Mouse (Mus musculus): ENCODE measurements around the gene Zswim1. TPM values are rescaled to one million over a fixed set of nuclear protein-coding genes. Genes with fewer than 3 reads are reported as not detected.
A peak's percentile ranks its signal among the peaks of the same experiment; 100 is the strongest.
"Not testable (repeated sequence)": the region's sequence is repeated elsewhere in the genome, so short reads cannot be mapped to it uniquely, and the experiment has no call there.

Gene Zswim1
- total RNA-seq, 2 experiments from 2014 or later = 5.2 to 5.3 TPM

- intact Hi-C loops (cut with DNase I) = loop anchor here (5.0 kb wide), 1 partner anchor 200 kb away; the partner anchor contains the start of gene Eppin
- DNase-seq = no peak
These were observed 29.9 kb upstream of the Zswim1 start for GRCm38 (mm10) chr2:164792400-164793190.

GRCm38 (mm10) chr2:164793236-164793635, 29.2 kb upstream of the Zswim1 start:
- intact Hi-C loops (cut with DNase I) = loop anchor here (5.0 kb wide), 1 partner anchor 201 kb away; the partner anchor contains the start of gene Eppin
- DNase-seq = peak; percentile 64 to 78

DNA sequence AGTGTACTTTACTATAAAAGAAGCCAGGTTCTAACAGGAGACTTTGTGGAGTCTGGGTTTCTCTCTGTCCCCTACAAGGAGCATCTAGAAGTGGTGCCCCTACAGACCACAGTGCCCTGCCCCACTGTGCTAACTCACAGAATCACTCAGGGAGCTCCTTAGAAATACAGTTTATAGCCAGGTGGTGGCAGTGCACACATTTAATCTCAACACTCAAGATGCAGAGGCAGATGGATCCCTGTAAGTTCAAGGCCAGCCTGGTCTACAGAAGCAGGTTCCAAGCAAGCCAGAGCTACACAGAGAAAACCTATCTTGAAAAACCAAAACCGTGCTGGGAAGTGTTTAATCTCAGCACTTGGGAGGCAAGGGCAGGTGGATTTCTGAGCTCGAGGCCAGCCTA, 28.7 kb upstream of the Zswim1 start:
- intact Hi-C loops (cut with DNase I) = loop anchor here (2.0 to 5.0 kb wide), 2 partner anchors 113 to 201 kb away; partner anchors contain the start of gene Eppin
- DNase-seq = peak in 1 of 2 experiments; percentile 33

GRCm38 (mm10) chr2:164794293-164794692, 28.2 kb upstream of the Zswim1 start:
- peak; percentile 89 to 93 for DNase-seq
- intact Hi-C loops (cut with DNase I) = loop anchor here (2.0 to 5.0 kb wide), 2 partner anchors 113 to 202 kb away; partner anchors contain the start of gene Eppin

DNA sequence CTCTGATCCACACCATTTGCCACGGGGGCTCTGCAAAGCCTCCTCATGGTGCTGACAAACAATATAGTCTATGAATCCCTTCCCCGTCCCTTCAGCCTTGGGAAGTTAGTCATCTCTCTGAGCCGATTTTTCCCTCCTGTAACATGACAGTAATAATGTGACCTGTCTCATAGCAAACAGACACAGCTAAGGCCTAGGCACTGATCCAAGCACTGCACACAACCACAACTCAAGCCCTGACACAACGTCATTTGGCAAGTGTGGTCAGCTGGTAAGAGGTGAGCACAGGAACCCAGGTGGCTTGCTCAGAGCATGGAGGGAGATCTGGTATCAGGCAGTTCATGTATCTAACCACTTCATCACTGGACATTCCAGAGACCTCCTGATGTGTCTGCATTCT, 26.6 kb upstream of the Zswim1 start:
- intact Hi-C loops (cut with DNase I) = loop anchor here (2.0 kb wide), 1 partner anchor 115 kb away; no protein-coding TSS in a partner anchor
- DNase-seq = no peak

- intact Hi-C loops (cut with DNase I); DNase-seq: not testable (repeated sequence)
These were observed 23.9 kb upstream of the Zswim1 start for GRCm38 (mm10) chr2:164798554-164798953.

DNA sequence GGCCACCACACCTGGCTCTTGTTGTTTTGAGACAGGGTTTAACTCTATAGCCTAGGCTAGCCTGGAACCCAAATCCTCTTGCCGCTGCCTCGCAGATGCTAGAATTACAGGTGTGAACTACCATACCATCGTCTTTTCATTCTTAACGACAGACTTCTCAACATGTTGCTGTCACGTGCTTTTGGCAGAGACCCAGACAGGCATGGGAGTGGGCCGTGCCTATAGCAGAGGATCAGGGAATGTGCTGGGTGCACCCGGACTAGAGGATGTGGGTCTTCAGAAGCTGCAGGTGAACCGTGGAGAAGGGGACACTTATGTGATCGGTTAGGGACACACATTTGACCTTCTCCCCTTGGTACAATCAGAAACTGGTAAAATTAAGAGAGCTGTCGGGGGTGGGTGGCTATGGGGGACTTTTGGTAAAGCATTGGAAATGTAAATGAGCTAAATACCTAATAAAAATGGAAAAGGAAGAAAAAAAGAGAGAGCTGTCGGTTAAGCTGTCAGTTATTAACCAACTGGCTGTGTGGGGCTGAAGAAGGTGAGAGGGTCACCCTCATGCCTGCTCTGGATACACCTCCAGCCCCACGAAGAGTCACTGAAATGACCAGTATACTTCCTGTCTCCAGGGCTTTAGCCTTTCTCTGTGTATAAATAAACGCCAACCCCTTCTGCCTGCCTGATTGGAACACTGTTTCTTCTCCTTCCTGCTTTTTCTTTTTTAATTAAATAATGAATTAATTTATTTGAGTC, 22.1 kb upstream of the Zswim1 start:
- intact Hi-C loops (cut with DNase I) = no loop called here

GRCm38 (mm10) chr2:164803201-164803920, 19.1 kb upstream of the Zswim1 start:
- DNase-seq = no peak
- intact Hi-C loops (cut with DNase I) = no loop called here

More for the DNA sequence above, 22.1 kb upstream of the Zswim1 start:
- no peak for DNase-seq

GRCm38 (mm10) chr2:164803921-164804313, 18.6 kb upstream of the Zswim1 start:
- no peak for DNase-seq
- intact Hi-C loops (cut with DNase I) = no loop called here

- peak; percentile 99 for DNase-seq
- intact Hi-C loops (cut with DNase I) = no loop called here
These were observed 17.8 kb upstream of the Zswim1 start, which contains the start of the genes Acot8 and Zswim3 for GRCm38 (mm10) chr2:164804533-164805331. Acot8 (minus strand) TSS chr2:164804882. Zswim3 (plus strand) TSS chr2:164805098.

GRCm38 (mm10) chr2:164805332-164805718, 17.2 kb upstream of the Zswim1 start:
- intact Hi-C loops (cut with DNase I) = no loop called here
- DNase-seq = no peak

DNA sequence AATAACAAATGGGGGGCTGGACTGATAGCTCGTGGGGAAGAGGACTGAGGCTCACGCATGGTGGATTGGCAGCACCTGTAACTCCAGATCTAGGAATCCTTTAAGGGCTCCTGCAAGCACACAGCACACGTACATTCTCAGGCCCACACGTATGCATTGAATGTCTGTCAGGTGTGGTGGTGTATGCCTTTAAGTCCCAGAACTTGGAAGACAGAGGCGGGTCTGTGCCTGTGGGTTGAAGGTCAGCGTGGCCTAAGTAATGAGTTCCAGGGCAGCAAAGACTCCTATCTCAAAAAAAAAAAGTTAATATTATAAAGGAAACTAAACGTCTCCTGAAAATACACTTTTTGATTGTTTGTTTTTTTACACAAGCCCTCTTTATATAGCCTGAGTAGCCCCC, 15.9 kb upstream of the Zswim1 start:
- intact Hi-C loops (cut with DNase I) = no loop called here
- DNase-seq = no peak

DNA sequence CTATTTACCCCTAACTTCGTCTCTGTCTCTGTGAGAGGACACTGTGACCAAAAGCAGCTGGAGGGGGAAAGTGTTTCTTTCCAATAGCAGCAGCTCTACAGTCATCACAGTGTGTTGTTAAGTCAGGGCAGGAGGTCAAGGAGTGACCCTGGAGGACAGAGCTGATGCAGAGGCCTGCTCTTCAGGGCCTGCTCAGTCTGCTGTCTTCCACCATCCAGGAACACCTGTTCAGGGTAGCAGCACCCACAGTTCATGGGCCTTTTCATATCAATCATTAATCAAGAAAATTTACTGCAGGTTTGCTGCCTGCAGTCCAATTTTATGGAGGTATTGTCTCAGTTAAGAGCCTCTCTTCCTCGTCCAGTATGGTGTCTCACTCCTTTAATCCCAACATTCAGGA, 8.9 kb upstream of the Zswim1 start:
- DNase-seq = no peak
- intact Hi-C loops (cut with DNase I) = no loop called here

DNA sequence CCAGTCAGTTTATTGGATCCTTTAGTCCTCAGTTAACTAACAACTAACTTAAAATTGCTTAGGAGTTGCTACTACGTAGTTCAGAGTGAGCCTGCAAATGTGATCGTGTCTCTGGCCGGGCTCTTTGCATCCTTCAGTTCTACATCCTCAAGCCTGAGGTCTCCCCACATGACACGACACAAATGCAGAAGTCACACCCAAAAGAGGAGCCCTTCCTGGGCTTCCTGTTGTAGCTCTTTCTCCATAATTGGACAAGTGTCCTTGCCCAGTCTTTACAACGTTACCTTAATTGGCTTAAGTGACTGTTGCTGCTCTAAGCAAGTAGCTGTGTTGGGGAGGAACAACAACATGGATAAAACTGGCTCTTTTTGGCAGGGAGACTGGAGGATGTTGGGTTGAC, 7.1 kb upstream of the Zswim1 start:
- DNase-seq = no peak
- intact Hi-C loops (cut with DNase I) = no loop called here

- no peak for DNase-seq
- intact Hi-C loops (cut with DNase I) = no loop called here
These were observed 6.7 kb upstream of the Zswim1 start for GRCm38 (mm10) chr2:164815821-164816220.

GRCm38 (mm10) chr2:164817206-164817605, 5.3 kb upstream of the Zswim1 start:
- intact Hi-C loops (cut with DNase I) = no loop called here
- DNase-seq = no peak

DNA sequence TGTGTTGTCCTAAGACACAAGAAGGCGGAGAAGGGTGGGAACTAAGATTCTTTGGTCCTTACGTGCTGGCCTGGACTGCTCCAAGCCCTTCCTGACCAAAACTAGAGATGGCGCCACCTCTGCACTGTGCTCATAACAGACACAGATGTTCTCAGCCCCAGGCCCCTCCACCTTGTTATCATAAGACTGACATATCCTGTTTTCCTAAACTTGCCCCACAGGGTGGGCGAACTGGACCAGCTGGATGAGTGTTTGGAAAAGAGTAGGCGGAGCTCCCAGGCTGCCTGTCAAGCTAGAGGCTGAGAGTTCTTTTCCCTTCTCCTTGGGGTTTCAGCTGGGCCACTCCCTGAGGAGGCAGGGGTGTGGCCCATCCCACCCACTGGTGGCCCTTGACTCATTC, 4.8 kb upstream of the Zswim1 start:
- DNase-seq = no peak
- intact Hi-C loops (cut with DNase I) = no loop called here

- DNase-seq = no peak
- intact Hi-C loops (cut with DNase I) = loop anchor here (5.0 kb wide), 1 partner anchor 211 kb away; the partner anchor contains the start of gene Ncoa5
These were observed 1.4 kb upstream of the Zswim1 start for GRCm38 (mm10) chr2:164821060-164821459.

- intact Hi-C loops (cut with DNase I) = loop anchor here (5.0 kb wide), 1 partner anchor 209 kb away; the partner anchor contains the start of gene Ncoa5
- no peak for DNase-seq
These were observed 697 bp downstream of the Zswim1 start for GRCm38 (mm10) chr2:164823181-164823585.

DNA sequence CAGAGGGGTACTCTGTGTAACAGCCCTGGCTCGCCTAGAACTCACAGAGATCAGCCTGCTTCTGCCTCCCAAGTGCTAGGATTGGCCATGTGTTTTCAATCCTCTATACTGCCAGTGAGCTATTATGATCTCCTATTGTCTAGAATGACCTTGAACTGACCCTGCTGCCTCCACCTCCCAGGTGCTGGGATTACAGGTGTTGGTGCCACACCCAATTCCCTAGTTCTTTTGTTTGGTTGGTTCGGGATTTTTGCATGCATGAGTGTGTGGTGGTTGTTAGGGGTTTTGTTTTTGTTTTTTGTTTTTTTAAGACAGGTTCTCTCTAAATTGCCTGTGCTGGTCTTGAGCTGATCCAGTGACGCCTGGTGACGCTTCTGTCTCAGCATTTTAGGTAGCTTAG, 1.5 kb downstream of the Zswim1 start:
- intact Hi-C loops (cut with DNase I) = loop anchor here (5.0 kb wide), 1 partner anchor 208 kb away; the partner anchor contains the start of gene Ncoa5

More for the DNA sequence above, 1.5 kb downstream of the Zswim1 start:
- no peak for DNase-seq
